Mouse (Mus musculus) G1E (cell line): Measurements from ENCODE around the gene Zfp740. TPM values are rescaled to one million over a fixed set of nuclear protein-coding genes. Genes with fewer than 3 reads are reported as not detected.
A peak's percentile ranks its signal among the peaks of the same experiment; 100 is the strongest.

Source experiments
- ATAC-seq: 2 replicates; pipeline ENCODE4 v1.8.0; 2016; ENCODE audit warnings: mild to moderate bottlenecking; ENCODE audit not compliant: insufficient number of reproducible peaks, poor library complexity, low FRiP score, severe bottlenecking; ENCODE audit errors: extremely low read depth
- DNase-seq: peaks from one replicate; pipeline ENCODE4 v3.0.0; 2012; ENCODE audit warnings: low spot score
- H3K27me3 ChIP-seq: 2 replicates; pipeline ENCODE4 v1.6.1; 2012; ENCODE audit warnings: mild to moderate bottlenecking, low read length, inconsistent platforms; ENCODE audit not compliant: insufficient read depth
- H3K36me3 ChIP-seq: replicated peaks from 2 replicates; pipeline ENCODE3; 2012; ENCODE audit warnings: mild to moderate bottlenecking, inconsistent platforms
- H3K4me1 ChIP-seq: 2 replicates; pipeline ENCODE4 v1.6.1; 2012; ENCODE audit warnings: low read depth, low read length, inconsistent platforms, mixed read lengths; ENCODE audit not compliant: insufficient read depth
- H3K4me3 ChIP-seq: 2 replicates; pipeline ENCODE4 v1.5.1; 2012; ENCODE audit warnings: low read depth, mild to moderate bottlenecking, inconsistent platforms, low read length, moderate library complexity, mixed read lengths
- H3K9me3 ChIP-seq: replicated peaks from 2 replicates; pipeline ENCODE4 v1.6.1; 2012; ENCODE audit warnings: inconsistent platforms
- CTCF ChIP-seq: IDR thresholded peaks from 2 replicates; pipeline ENCODE4 v1.5.1; 2012; ENCODE audit warnings: low read depth, low read length, inconsistent platforms, mixed read lengths
- GATA1 ChIP-seq: IDR thresholded peaks from 2 replicates; pipeline ENCODE4 v1.6.1; 2012; ENCODE audit warnings: borderline replicate concordance, low read length, inconsistent platforms, mixed read lengths
- GATA2 ChIP-seq: IDR thresholded peaks from 2 replicates; pipeline ENCODE4 v1.6.1; 2012; ENCODE audit warnings: low read depth, low read length, inconsistent platforms, borderline replicate concordance
- POLR2AphosphoS5 ChIP-seq: IDR thresholded peaks from 2 replicates; pipeline ENCODE4 v1.6.1; 2012; ENCODE audit warnings: low read depth, low read length, inconsistent platforms; ENCODE audit not compliant: insufficient replicate concordance
- TAL1 ChIP-seq: conservative IDR thresholded peaks from 2 replicates; pipeline ENCODE4 v1.6.1; 2012; ENCODE audit warnings: low read depth, low read length, inconsistent platforms, mixed read lengths
- polyA plus RNA-seq: library from polyadenylated mRNA; stranded (reverse); fragments of >175 nt; gene quantifications from 2 replicates; pipeline ENCODE4 v1.2.3, GENCODE M21; 2012
- total RNA-seq, 2 experiments: library from RNA; stranded (forward) in 1 of 2; stranded (reverse) in 1 of 2; fragments of 200-1000 nt in 1 of 2; fragments of >200 nt in 1 of 2; fragmentation: Nextera tagmentation in 1 of 2; gene quantifications; 2 replicates each; pipeline ENCODE4 v1.2.3; 2014 to 2017

Zfp740 gene
- total and polyA plus RNA-seq, 3 experiments: 12.9 to 64.5 (median 35.3) TPM

DNA sequence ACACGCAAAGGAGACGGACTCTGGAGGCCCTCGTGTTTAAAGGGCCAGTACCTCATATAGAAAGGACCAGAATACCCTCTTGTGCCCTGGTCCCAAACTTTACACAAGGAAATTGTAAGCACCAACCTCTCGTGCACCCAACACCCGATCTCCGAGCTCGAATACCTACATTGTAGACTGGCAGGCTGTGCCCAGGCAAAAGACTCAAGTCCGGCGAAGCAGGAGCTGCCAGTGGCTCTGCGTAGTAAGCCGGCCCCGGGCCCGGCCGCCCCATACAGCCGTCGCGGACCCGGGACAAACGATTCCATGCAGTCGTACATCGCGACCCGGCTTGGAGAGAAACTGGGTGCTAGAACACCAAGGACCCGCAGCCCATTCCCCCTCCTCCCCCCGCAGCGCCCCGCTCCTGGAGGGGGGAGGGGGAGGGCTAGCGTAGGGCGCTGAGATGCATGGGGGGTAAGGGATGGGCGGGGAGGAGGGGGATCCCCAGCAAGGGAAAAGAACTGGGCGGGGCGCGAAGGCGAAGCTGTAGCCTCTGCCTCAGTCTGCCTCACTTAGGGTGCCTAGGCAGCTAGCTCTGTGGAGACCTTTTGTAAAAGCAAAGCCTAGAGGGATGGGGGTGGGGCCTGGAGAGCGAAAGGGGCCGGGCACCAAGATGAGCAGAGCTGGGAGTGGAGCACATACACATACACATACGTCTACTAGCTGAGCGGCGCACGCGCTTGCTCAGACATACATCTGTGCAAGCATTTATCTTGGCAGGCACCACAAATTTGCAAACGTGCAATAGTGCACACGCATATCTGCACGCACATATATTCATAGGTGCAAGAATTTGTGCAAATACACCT lies 43.1 kb downstream of the Zfp740 start:
- peak; percentile 69 for DNase-seq
- H3K36me3 ChIP-seq: no peaks in the 10 kb centered on the region

DNA sequence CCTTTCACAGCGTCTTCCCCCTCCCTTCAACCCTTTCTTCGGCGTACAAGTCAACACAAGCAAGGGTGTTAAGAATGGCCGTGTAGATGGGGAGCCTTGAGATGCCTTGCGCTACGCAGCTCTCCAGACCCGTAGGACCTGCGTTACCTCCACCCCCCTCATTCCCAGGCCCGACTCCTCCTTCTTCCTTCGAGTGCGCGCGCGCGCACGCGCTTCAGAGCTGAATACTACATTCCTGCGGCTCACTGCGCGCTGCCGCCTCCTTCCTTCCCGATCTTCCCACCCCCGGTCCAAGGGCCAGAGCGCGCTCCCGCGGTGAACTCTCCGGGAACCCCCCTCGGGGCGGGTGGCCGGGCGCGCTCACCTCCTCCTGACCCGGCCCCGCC lies 43.8 kb downstream of the Zfp740 start:
- H3K4me3 ChIP-seq: peak overlapping the region; percentile 74
- DNase-seq: peak; percentile 64
- ATAC-seq: 0 out of 2 replicates have a peak, but pooled peaks have one; percentile 6
- no peaks in the 10 kb centered on the region for H3K9me3 ChIP-seq
- H3K4me1 ChIP-seq: peaks cover 74% of the 10 kb centered on the region
- no peaks in the 10 kb centered on the region for H3K36me3 ChIP-seq
- peaks cover 97% of the 10 kb centered on the region for H3K27me3 ChIP-seq
- no peak for TF ChIP-seq POLR2AphosphoS5
- no peak for TF ChIP-seq TAL1

More for the DNA sequence above, 43.1 kb downstream of the Zfp740 start:
- Histone ChIP-seq H3K9me3 (no peaks in the 10 kb centered on the region), H3K27me3 (peaks cover 96% of the 10 kb centered on the region), H3K4me3 (peak overlapping the region; percentile 74), H3K4me1 (peaks cover 76% of the 10 kb centered on the region)
- ATAC-seq: peak; percentile 64
- TF ChIP-seq TAL1 (no peak), GATA1 (no peak), GATA2 (no peak), CTCF (no peak), POLR2AphosphoS5 (no peak)

DNA sequence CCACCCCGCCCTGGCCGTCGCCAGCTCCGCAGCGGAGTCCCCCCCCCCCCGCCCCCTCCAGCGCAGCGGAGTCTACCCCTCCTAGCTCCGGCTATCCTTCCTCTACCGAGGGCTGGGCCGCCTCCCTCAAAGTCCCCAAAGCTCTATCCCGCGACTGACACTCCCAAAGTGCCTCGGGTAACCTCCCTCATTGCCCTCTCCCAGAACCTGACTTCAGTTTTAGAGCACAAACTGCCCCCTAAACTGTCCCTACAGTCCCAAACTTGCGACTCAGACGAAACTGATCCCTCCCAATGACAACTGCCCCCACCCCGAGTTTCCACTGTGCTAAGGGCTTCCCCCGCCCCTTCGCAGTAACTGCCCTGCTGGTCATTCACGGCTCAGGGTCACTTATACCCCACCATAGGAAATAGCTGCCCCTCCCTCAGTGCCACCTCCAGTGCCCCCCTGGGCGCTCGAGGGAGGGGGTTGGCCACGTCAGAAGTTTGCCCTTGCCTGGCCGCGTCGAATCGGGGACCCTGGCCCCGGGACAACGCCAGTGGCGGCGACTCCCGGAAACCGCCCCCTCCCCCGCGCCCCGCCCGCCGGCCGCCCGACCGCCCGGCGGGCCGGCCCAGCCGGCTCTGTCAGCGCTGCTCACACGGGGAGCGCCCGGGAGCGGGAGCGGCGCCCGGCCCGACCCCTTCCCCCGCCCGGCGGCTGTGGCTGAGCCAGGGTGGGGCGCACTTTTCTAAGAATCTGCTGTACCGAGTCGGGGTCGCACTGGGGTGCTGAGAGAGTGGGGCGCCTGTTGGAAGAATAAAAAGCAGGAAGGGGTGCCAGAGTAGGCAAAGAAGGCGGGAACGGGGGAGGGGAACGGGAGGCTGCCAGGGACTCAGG lies 44.4 kb downstream of the Zfp740 start:
- Histone ChIP-seq H3K36me3 (no peaks in the 10 kb centered on the region), H3K9me3 (no peaks in the 10 kb centered on the region), H3K4me3 (peak overlapping the region; percentile 74), H3K27me3 (peaks cover 98% of the 10 kb centered on the region), H3K4me1 (peaks cover 73% of the 10 kb centered on the region)
- TF ChIP-seq GATA1 (no peak), CTCF (no peak), GATA2 (no peak), TAL1 (no peak), POLR2AphosphoS5 (no peak)
- DNase-seq (peak; percentile 69), ATAC-seq (no peak)

DNA sequence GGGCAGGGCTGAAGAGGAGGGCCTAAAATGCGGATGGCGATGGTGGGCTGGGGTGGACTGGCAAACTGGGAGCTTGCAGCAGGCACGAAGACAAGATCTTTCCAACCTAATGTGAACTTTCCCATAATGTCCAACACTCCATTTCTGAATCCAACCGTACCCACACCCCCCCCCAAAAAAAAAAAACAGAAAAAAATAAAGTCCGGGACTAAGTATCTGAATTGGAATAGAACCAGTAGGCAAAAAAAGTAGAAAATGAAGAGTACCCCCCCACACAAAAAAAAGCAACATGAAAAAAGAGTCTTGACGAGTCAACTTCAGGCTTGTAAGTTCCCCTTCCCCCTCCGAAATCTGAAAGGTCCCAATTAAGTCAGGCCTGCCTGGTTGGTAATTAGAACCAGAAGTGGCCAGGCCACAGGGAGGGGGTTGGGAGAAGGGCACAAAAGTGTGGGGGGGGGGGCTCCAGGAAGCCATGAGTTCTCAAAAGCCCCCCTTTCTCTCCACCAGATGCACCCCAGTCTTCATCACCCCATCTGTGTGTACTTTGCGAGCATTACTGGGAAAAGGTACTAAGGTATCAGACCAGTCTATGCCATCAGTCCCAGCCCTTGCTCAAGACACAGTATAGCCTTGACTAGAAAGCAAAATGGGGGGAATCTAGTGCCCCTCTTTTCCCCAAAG lies 45.2 kb downstream of the Zfp740 start:
- H3K4me3 ChIP-seq: peak overlapping the region; percentile 74
- H3K27me3 ChIP-seq: peaks cover 96% of the 10 kb centered on the region
- peaks cover 66% of the 10 kb centered on the region for H3K4me1 ChIP-seq
- H3K9me3 ChIP-seq: no peaks in the 10 kb centered on the region
- ATAC-seq: no peak
- TF ChIP-seq GATA2: no peak
- no peak for TF ChIP-seq CTCF
- no peak for TF ChIP-seq TAL1
- TF ChIP-seq POLR2AphosphoS5: no peak
- TF ChIP-seq GATA1: no peak
- DNase-seq: no peak
- H3K36me3 ChIP-seq: no peaks in the 10 kb centered on the region

DNA sequence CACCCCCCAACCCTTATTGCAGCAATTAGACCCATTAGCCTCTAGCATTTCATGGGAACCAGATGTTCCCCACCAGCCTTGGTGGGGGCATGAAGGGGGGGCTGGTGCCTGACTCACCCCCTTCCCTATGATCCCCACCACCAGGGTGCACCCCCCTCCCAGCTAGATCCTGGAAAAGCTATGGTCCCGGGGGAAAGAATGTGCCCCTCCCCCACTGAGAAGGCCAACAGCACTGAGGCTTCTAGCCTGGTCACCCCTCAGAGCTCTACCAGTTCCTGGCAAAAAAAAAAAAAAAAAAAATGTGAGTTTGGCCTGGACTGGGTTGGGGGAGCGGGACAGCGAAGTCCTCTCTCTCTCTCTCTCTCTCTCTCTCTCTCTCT lies 45.8 kb downstream of the Zfp740 start:
- Histone ChIP-seq H3K4me3 (no peak overlapping the region), H3K36me3 (no peaks in the 10 kb centered on the region), H3K27me3 (peaks cover 96% of the 10 kb centered on the region), H3K9me3 (no peaks in the 10 kb centered on the region), H3K4me1 (peaks cover 66% of the 10 kb centered on the region)
- TF ChIP-seq GATA1 (no peak), POLR2AphosphoS5 (no peak), GATA2 (no peak), CTCF (no peak), TAL1 (no peak)
- ATAC-seq (no peak), DNase-seq (no peak)

DNA sequence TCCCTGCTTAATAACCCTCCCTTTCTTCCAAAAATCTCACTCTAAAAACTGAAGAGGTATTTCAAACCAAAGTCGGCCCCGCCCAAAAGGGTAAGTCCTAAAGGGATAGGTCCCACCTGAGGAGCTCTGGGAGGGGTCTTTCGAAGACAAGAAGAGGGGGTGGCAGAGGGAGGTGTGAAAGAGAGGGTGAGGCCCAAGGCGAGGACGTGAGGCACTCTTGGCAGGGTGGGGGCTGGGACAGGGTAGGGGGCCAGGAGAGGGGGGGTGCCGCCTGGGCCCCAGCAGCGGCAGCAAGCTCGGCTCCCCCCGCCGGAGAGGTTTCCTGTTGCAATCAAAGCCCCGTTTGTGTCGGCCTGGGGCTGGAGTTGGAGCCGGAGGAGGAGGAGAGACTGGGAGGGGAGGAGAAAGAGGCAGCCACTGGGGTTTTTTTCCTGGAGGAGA lies 46.2 kb downstream of the Zfp740 start:
- Histone ChIP-seq H3K27me3 (peaks cover 96% of the 10 kb centered on the region), H3K36me3 (no peaks in the 10 kb centered on the region), H3K9me3 (no peaks in the 10 kb centered on the region), H3K4me3 (no peak overlapping the region), H3K4me1 (peaks cover 66% of the 10 kb centered on the region)
- ATAC-seq: no peak
- DNase-seq: no peak
- TF ChIP-seq GATA1: no peak
- no peak for TF ChIP-seq GATA2
- no peak for TF ChIP-seq CTCF
- TF ChIP-seq TAL1: no peak
- TF ChIP-seq POLR2AphosphoS5: no peak
